Mouse (Mus musculus) myocyte (in vitro differentiated cells): ENCODE measurements around the gene Mprip.

ENCODE experiments used
- MAX ChIP-seq: IDR thresholded peaks from one replicate; pipeline ENCODE4 v1.6.1; 2011; ENCODE audit warnings: low read depth, mild to moderate bottlenecking, control low read depth
- MYOD1 ChIP-seq, 3 experiments: IDR thresholded peaks; one replicate each; pipeline ENCODE4 v1.6.1; 2011; ENCODE audit warnings: control low read depth in 2 of 3, low read depth in 2 of 3, mild to moderate bottlenecking in 2 of 3, moderate library complexity in 1 of 3; ENCODE audit not compliant: insufficient read length in 2 of 3, control insufficient read depth in 1 of 3
- POLR2A ChIP-seq: IDR thresholded peaks from one replicate; pipeline ENCODE4 v1.6.1; 2011; ENCODE audit warnings: low read depth, mild to moderate bottlenecking, control low read depth, moderate library complexity; ENCODE audit not compliant: insufficient read length

- TF ChIP-seq MAX (no peak), POLR2A (no peak), MYOD1 (IDR thresholded peaks at IDR 0.05; ENCODE audit: control insufficient read depth in 1 of 3, insufficient read length in 2 of 3, low read depth in 2 of 3) (no peak)
Measured at GRCm38 (mm10) chr11:59811211-59811610, 150.1 kb downstream of the Mprip start.
